Mouse (Mus musculus) myocyte (in vitro differentiated cells): ENCODE measurements at regions not wholly inside any gene's neighbourhood (a gene's known extent, or its start where the extent isn't known, plus 50 kb on each side); places are given as distances from the start of the nearest gene placed in this dataset.

Experiments
- H3K27me3 ChIP-seq: one replicate; pipeline ENCODE4 v1.6.1; 2011; ENCODE audit not compliant: control insufficient read depth, insufficient read depth, insufficient read length
- H3K36me3 ChIP-seq: one replicate; pipeline ENCODE4 v1.6.1; 2011; ENCODE audit not compliant: control insufficient read depth, insufficient read depth
- H3K4me2 ChIP-seq: one replicate; pipeline ENCODE4 v1.6.1; 2011; ENCODE audit warnings: low read depth, control low read depth
- H3K4me3 ChIP-seq: one replicate; pipeline ENCODE4 v1.5.1; 2011; ENCODE audit warnings: mild to moderate bottlenecking, control low read depth, moderate library complexity
- H3K79me2 ChIP-seq: one replicate; pipeline ENCODE4 v1.6.1; 2011; ENCODE audit not compliant: control insufficient read depth, insufficient read depth
- H3ac ChIP-seq: one replicate; pipeline ENCODE4 v1.6.1; 2011; ENCODE audit not compliant: control insufficient read depth, insufficient read length
- CEBPB ChIP-seq: IDR thresholded peaks from 2 replicates; pipeline ENCODE4 v1.6.1; 2011; ENCODE audit warnings: mild to moderate bottlenecking, moderate library complexity; ENCODE audit not compliant: poor library complexity, insufficient read depth, severe bottlenecking
- E2F4 ChIP-seq: IDR thresholded peaks from one replicate; pipeline ENCODE4 v1.6.1; 2011; ENCODE audit warnings: mild to moderate bottlenecking, control low read depth, moderate library complexity; ENCODE audit not compliant: insufficient read depth
- MAX ChIP-seq: IDR thresholded peaks from one replicate; pipeline ENCODE4 v1.6.1; 2011; ENCODE audit warnings: low read depth, mild to moderate bottlenecking, control low read depth
- MYOD1 ChIP-seq, 3 experiments: IDR thresholded peaks; one replicate each; pipeline ENCODE4 v1.6.1; 2011; ENCODE audit warnings: control low read depth in 2 of 3, low read depth in 2 of 3, mild to moderate bottlenecking in 2 of 3, moderate library complexity in 1 of 3; ENCODE audit not compliant: insufficient read length in 2 of 3, control insufficient read depth in 1 of 3
- MYOG ChIP-seq, 3 experiments: IDR thresholded peaks; one replicate each; pipeline ENCODE4 v1.6.1; 2011; ENCODE audit warnings: control low read depth in 2 of 3, low read depth in 2 of 3, mild to moderate bottlenecking in 2 of 3; ENCODE audit not compliant: insufficient read length in 2 of 3, control insufficient read depth in 1 of 3, insufficient read depth in 1 of 3
- POLR2A ChIP-seq: IDR thresholded peaks from one replicate; pipeline ENCODE4 v1.6.1; 2011; ENCODE audit warnings: low read depth, mild to moderate bottlenecking, control low read depth, moderate library complexity; ENCODE audit not compliant: insufficient read length
- POLR2AphosphoS2 ChIP-seq: IDR thresholded peaks from one replicate; pipeline ENCODE4 v1.6.1; 2011; ENCODE audit warnings: low read depth, control low read depth; ENCODE audit not compliant: insufficient read length
- REST ChIP-seq: IDR thresholded peaks from one replicate; pipeline ENCODE4 v1.6.1; 2011; ENCODE audit warnings: mild to moderate bottlenecking, control low read depth, moderate library complexity; ENCODE audit not compliant: insufficient read depth, insufficient read length
- SRF ChIP-seq: IDR thresholded peaks from one replicate; pipeline ENCODE4 v1.6.1; 2011; ENCODE audit warnings: low read depth; ENCODE audit not compliant: control insufficient read depth, insufficient read length
- TCF12 ChIP-seq: IDR thresholded peaks from one replicate; pipeline ENCODE4 v1.6.1; 2011; ENCODE audit warnings: mild to moderate bottlenecking, control low read depth; ENCODE audit not compliant: poor library complexity, insufficient read depth, severe bottlenecking
- TCF3 ChIP-seq: IDR thresholded peaks from one replicate; pipeline ENCODE4 v1.6.1; 2011; ENCODE audit warnings: low read depth, control low read depth; ENCODE audit not compliant: insufficient read length
- USF1 ChIP-seq: IDR thresholded peaks from one replicate; pipeline ENCODE4 v1.6.1; 2011; ENCODE audit warnings: low read depth, mild to moderate bottlenecking, control low read depth, moderate library complexity

DNA sequence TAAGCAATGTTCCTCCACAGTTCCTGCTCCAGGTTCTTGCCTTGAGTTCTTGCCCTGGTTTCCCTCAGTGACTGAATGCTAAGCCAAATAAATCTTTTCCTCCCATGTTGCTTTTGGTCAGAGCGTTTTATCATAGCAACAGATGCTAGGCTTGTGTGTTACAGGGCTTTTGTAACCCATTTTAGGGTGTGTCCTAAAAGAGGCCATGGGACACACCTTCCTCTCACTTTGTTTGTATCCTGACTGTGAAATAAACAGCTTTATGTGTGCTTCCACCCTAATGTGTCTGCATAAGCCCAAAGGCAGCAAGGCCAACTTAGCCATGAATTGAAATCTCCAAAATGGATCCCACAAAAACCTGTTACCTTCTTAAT, 53.9 kb upstream of the Parp11 start:
- no peak overlapping the region for H3ac ChIP-seq
- no peaks in the 10 kb centered on the region for H3K79me2 ChIP-seq
- TF ChIP-seq TCF12 (no peak), MAX (no peak), USF1 (no peak), CEBPB (no peak), POLR2A (no peak), REST (no peak), TCF3 (no peak), E2F4 (no peak), MYOD1 (IDR thresholded peaks at IDR 0.05; ENCODE audit: control insufficient read depth in 1 of 3, insufficient read length in 2 of 3, low read depth in 2 of 3) (no peak), MYOG (IDR thresholded peaks at IDR 0.05; ENCODE audit: control insufficient read depth in 1 of 3, insufficient read depth in 1 of 3, insufficient read length in 2 of 3, low read depth in 2 of 3) (no peak), SRF (no peak), POLR2AphosphoS2 (no peak)
- no peak overlapping the region for H3K4me2 ChIP-seq
- no peaks in the 10 kb centered on the region for H3K36me3 ChIP-seq
- no peak overlapping the region for H3K4me3 ChIP-seq
- H3K27me3 ChIP-seq, result no peaks in the 10 kb centered on the region

DNA sequence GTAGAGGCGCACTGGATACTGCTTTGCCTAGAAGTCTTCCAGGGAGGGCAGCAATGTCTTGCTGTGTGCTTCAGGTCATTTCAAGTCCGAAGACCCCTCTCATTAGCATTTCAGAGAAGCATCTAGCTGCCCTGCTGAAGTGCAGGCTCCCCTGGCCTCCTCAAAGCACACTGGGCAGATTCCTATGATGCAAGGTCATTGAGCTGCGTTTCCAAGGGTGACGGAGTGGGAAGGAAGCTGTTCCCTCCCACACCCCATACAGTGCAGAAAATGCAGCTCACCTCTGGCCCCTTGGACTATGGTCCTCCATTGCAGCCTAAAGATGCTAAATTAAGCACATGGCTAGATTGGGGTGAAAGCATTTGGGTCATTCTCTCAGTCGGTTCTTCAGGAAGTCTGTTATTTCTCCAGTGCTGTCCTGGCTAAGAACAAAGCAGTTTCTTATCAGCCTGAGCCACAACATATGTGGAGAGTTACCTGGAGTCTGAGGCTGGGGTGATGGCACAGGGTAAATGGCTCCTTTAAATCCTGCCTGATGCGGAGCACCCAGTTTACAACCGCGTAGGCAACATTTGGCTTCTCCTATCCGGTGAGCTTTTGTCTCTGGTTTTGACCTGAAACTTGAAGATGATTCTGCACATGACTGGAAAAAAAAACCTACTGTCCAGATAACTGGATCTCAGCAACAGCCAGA, 52.6 kb upstream of the Parp11 start:
- Histone ChIP-seq H3ac (no peak overlapping the region), H3K79me2 (no peaks in the 10 kb centered on the region), H3K27me3 (no peaks in the 10 kb centered on the region), H3K4me3 (no peak overlapping the region), H3K36me3 (no peaks in the 10 kb centered on the region), H3K4me2 (no peak overlapping the region)
- TF ChIP-seq TCF3, result no peak
- no peak for TF ChIP-seq POLR2AphosphoS2
- TF ChIP-seq CEBPB, result no peak
- no peak for TF ChIP-seq USF1
- no peak for TF ChIP-seq POLR2A
- TF ChIP-seq MYOG (IDR thresholded peaks at IDR 0.05; ENCODE audit: control insufficient read depth in 1 of 3, insufficient read depth in 1 of 3, insufficient read length in 2 of 3, low read depth in 2 of 3), result no peak
- no peak for TF ChIP-seq REST
- TF ChIP-seq SRF, result no peak
- TF ChIP-seq MAX, result no peak
